Mouse (Mus musculus): ENCODE results near the gene Dpf1. TPM values are rescaled to one million over a fixed set of nuclear protein-coding genes. Genes with fewer than 3 reads are reported as not detected.

Gene Dpf1
- total RNA-seq, 2 experiments from 2014 or later, result 114 to 128 TPM

DNA sequence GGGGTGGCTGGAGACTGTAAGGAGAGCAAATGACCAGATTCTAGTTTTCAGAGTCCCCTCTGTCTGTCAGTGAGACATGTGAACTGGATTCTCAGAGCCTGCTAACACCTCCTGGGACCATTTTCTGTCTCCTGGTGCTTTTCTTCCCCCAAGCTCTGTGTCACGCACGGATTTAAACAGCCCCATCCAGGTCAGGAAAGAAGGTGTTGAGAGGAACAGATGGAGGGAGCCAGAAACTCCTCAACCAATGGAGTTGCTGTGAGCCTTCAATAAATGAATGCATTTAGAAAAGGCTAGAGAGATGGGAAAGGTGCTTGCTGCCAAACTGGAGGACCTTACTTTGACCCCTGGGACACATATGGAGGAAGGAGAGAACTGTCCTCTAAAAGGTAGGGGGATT is 34.0 kb downstream of the Dpf1 start:
- no peak overlapping the region for H3K27ac ChIP-seq
- intact Hi-C loops (cut with DNase I), result no loop called here
- H3K4me3 ChIP-seq, result no peak overlapping the region
- DNase-seq (ENCODE audit: extremely low spot score in 1 of 2, low spot score in 2 of 2), result no peak
- TF ChIP-seq CTCF (IDR thresholded peaks at IDR 0.05), result no peak

DNA sequence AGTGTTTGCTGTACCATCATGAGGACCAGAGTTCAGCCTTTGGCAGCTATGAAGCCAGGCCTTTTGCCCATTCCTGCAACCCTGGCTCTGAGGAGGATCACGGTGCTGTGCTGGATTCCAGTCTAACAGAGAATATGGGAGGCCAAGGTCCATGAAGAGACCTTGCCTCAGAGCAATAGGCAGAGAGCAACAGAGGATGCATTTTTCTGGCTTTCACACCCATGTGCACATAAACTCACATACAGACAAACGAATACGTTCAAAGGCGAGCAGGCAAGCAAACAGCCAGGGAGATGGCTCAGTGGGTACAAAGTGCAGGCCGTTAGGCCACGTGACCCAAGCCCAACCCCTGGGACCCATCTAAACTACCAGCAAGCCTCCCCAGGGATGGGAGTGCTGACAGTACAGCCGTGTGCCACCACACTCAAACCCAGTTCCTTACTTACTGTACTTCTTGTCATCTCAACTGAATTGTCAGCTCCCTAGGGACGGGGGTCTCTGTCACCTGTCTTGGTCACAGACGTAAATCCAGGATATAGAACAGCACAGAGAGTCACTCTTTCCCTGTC is 34.7 kb downstream of the Dpf1 start:
- Histone ChIP-seq H3K4me3 (no peak overlapping the region), H3K27ac (no peak overlapping the region)
- no peak for TF ChIP-seq CTCF (IDR thresholded peaks at IDR 0.05)
- intact Hi-C loops (cut with DNase I), result no loop called here
- DNase-seq (ENCODE audit: extremely low spot score in 1 of 2, low spot score in 2 of 2), result no peak

DNA sequence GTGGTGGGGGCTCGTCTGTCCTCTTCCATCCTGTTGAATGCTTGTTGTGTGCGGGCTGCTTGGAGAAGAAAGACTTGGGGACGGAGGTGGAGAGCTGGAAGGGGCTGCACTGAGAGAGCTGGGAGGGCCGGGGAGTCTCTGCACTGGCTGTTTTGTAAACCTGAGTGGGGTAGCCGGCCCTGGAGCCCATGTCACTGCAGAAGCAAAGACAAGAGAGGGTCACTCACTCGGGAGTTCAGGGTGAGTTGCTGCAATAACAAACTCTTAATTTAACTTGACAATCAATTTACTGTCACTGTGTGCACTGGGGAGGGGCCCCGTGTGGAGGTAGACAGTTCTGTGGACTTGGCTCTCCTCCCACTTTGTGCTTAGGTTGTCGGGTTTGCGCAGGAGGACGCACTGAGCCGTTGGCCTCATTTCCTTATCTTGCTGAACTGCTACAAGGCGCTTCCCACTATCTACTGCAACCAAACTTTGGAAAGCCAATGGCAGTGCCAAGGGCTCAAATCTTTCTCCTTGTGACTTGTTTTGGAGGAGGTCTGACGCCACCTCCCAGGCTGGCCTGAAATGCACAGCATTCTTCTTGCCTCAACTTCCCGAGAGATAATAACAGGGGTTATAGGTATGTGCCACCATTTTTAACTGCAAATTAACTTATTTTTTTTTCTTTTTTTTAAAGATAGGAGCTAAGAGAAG is 35.4 kb downstream of the Dpf1 start:
- no peak for DNase-seq (ENCODE audit: extremely low spot score in 1 of 2, low spot score in 2 of 2)
- intact Hi-C loops (cut with DNase I), result no loop called here
- H3K4me3 ChIP-seq, result no peak overlapping the region
- TF ChIP-seq CTCF (IDR thresholded peaks at IDR 0.05), result no peak
- H3K27ac ChIP-seq, result no peak overlapping the region

DNA sequence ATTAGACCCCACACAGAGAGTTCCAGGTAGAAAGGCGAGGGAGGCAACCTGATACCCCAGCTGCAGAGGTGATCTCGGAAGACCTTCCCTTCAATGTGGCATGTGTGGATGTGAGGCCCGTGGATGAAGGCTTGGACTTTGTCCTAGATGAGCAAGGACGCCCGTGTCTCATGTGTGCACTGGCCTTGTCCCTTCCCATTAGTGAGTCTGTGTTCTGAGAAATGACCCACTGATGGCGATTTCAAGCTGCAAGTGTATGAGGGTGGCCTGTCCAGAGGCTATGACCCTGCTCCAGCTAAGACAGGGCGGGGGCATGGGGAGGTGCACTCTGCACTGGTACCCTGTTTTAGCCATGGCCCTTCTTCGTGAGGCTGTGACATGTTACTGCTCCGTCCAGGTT is 36.5 kb downstream of the Dpf1 start:
- intact Hi-C loops (cut with DNase I), result no loop called here

DNA sequence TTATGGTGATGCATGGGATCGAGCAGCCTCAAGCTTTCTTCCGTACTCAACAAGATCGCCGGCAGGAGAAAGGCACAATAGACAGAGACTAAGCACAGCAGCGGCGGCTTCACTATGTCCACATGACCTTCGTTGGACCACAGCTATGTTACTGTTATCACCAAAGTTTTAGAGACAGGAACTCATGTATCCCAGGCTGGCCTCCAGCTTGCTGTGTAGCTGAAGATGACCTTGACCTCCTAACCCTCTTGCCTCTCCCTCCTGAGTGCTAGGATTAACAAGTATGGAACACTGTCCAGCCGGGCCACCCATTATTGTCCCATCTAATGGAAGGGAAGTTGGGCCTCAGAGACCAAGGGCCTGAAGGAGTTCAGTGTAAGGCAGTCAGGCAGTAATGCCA is 37.1 kb downstream of the Dpf1 start:
- DNase-seq (ENCODE audit: extremely low spot score in 1 of 2, low spot score in 2 of 2), result no peak
- intact Hi-C loops (cut with DNase I), result no loop called here
- H3K4me3 ChIP-seq, result no peak overlapping the region
- no peak for TF ChIP-seq CTCF (IDR thresholded peaks at IDR 0.05)
- H3K27ac ChIP-seq, result no peak overlapping the region

More for the DNA sequence above, 36.5 kb downstream of the Dpf1 start:
- DNase-seq (ENCODE audit: extremely low spot score in 1 of 2, low spot score in 2 of 2), result no peak
- no peak overlapping the region for H3K4me3 ChIP-seq
- TF ChIP-seq CTCF (IDR thresholded peaks at IDR 0.05), result no peak
- no peak overlapping the region for H3K27ac ChIP-seq

DNA sequence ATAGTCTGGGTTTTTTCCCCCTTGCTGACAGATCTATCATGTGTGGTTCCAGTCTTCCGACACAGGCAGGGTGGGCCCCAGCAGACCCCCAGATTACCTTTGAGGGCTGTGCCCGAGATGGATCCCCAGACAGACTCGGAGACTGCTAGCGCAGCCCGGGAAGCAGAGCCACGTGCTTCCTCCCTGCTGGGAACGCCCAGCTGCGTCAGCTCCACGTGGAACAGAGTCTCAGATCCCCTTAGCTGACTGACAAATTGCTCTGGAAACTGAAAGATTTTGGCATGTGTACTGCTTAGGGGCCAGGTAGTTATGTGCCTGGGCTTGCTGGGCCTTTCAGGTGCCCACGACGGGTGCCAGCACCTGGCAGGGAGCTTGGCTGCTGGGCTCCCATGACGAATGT is 38.0 kb downstream of the Dpf1 start:
- TF ChIP-seq CTCF (IDR thresholded peaks at IDR 0.05), result no peak
- intact Hi-C loops (cut with DNase I), result no loop called here
- peak overlapping the region; percentile 13; the same call in 1 of the 2 replicates for H3K4me3 ChIP-seq
- peak overlapping the region; percentile 10; the same call in 1 of the 2 replicates for H3K27ac ChIP-seq
- DNase-seq (ENCODE audit: extremely low spot score in 1 of 2, low spot score in 2 of 2), result no peak

DNA sequence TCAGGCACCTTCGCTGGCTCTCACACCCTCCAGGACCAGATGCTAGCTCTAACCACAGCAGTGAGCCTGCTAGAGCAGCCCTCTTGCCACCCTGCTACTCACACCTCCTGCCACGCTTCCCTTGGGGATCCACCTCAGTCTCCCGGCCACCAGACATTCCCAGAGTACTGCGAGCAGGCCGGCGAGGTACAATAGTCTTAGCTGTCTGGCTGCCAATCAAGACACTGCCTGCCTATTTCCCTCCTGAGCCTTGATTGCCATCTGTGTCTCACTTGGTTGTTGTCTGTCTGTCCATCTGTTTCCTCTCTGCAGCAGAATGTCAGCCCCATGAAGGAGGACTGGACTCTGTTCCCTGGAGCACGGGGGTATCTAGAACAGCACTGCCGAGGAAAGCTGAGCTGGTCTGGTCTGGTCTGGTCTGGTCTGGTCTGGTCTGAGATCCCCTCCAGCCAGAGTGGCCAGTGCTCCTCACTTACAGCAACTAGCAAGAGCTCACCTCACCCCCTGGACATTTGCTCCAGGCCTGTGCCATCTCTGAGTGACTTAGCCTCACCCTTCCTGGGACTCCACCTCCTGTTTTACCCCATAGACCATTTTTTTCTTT is 38.8 kb downstream of the Dpf1 start:
- intact Hi-C loops (cut with DNase I), result no loop called here
- Histone ChIP-seq H3K4me3 (no peak overlapping the region), H3K27ac (peak overlapping the region; percentile 10; the same call in 1 of the 2 replicates)
- no peak for DNase-seq (ENCODE audit: extremely low spot score in 1 of 2, low spot score in 2 of 2)
- no peak for TF ChIP-seq CTCF (IDR thresholded peaks at IDR 0.05)

DNA sequence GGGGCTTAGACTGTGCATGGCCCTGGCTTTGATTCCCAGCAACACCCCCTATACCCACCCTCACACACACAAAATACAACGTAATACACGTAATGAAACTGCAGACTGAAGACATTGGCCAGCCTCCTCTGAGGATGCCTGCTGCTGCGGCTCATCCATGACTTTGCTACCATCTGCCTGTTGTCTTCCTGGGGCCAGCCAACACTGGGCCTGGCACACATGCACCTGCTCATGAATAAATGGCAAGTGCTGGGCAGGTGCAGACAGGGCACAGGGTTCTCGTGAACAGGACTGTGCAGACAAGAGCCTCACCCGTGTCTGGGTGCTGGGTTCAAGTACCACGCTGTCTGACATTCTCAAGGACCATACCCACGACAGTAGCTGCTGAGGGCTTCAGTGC is 40.0 kb downstream of the Dpf1 start:
- no peak for DNase-seq (ENCODE audit: extremely low spot score in 1 of 2, low spot score in 2 of 2)
- Histone ChIP-seq H3K27ac (no peak overlapping the region), H3K4me3 (no peak overlapping the region)
- TF ChIP-seq CTCF (IDR thresholded peaks at IDR 0.05), result no peak
- intact Hi-C loops (cut with DNase I), result no loop called here

DNA sequence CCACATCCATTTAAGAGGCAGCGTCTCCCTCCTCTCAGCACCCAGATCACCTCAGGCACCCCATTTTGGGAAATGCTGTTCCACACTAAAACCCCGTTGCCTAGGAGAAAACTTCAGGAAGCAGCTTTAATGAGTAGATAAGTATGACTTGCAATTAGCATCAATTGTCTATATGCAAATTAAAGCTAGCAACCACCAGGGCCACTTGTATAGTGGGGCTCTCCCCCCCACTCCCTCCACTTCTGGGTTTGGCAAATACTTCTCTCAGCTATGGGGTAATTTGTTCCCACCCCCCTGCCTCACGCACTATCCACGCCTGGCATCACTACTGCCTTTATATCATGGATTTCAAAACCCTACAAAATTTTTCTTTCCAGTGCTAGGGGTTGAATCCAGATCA is 41.8 kb downstream of the Dpf1 start:
- DNase-seq (ENCODE audit: extremely low spot score in 1 of 2, low spot score in 2 of 2), result no peak
- intact Hi-C loops (cut with DNase I), result no loop called here
- no peak for TF ChIP-seq CTCF (IDR thresholded peaks at IDR 0.05)
- Histone ChIP-seq H3K27ac (no peak overlapping the region), H3K4me3 (no peak overlapping the region)

DNA sequence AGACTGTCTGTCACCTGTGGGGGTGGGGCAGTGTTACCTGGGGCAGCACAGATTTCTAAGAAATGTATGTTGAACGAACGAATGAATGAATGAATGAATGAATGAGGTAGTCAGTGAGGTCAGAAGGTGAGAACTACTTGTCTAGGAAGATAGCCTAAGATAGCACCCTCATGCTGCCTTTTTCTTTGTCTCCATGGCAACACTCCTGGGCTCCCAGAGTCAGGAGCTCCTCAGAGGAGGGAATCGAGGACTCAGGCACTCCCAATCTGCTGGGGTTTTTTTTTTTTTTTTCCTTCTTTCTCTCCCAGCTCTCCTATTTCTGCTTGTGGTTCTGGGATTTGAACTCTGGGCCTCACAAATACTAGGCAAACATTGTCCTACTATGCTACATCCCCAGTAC is 42.5 kb downstream of the Dpf1 start:
- H3K4me3 ChIP-seq, result no peak overlapping the region
- TF ChIP-seq CTCF (IDR thresholded peaks at IDR 0.05), result no peak
- no peak for DNase-seq (ENCODE audit: extremely low spot score in 1 of 2, low spot score in 2 of 2)
- intact Hi-C loops (cut with DNase I), result no loop called here
- peak overlapping the region; percentile 36; the same call in 1 of the 2 replicates for H3K27ac ChIP-seq

DNA sequence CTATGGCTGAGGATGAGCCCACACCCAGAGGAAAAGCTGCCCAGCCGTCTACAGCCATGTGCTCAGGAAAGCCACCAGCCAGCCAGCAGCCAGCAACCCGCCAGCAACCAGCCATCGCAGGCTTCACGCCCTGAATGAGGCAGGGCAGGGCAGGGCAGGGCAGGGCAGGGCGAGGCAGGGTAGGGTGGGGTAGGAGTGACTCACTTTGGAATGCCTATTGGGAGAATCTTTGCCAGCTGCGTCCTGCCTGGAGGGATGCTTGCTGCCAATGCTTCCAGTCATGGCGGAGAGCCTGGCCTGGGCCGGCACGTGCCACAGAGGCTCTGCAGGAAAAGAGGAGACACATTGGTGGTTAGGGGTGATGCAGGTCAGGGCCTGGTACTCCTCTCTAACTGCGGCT is 46.7 kb downstream of the Dpf1 start:
- no peak for DNase-seq (ENCODE audit: extremely low spot score in 1 of 2, low spot score in 2 of 2)
- Histone ChIP-seq H3K27ac (no peak overlapping the region), H3K4me3 (no peak overlapping the region)
- intact Hi-C loops (cut with DNase I), result no loop called here
- TF ChIP-seq CTCF (IDR thresholded peaks at IDR 0.05), result no peak

DNA sequence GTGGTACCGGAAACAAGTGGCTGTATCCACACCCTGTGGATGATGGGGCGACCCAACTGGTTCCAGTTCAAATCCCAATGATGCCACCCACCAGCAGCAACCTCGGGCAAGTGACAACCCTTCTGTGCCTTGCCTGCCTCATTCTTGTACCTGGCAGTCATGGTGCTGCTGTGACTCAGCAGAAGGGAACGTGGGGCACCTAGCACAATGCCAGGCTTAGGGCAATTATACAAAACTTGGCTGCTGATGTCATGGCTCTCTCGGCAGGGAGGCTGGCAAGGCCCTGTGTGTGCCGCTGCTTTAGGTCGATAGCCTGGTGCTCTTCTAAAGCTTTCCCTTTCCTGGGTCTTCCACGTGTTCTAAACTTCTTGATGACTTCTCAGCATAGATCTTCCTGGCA is 48.5 kb downstream of the Dpf1 start:
- TF ChIP-seq CTCF (IDR thresholded peaks at IDR 0.05), result no peak
- no peak for DNase-seq (ENCODE audit: extremely low spot score in 1 of 2, low spot score in 2 of 2)
- H3K27ac ChIP-seq, result no peak overlapping the region
- intact Hi-C loops (cut with DNase I), result no loop called here
- H3K4me3 ChIP-seq, result no peak overlapping the region

DNA sequence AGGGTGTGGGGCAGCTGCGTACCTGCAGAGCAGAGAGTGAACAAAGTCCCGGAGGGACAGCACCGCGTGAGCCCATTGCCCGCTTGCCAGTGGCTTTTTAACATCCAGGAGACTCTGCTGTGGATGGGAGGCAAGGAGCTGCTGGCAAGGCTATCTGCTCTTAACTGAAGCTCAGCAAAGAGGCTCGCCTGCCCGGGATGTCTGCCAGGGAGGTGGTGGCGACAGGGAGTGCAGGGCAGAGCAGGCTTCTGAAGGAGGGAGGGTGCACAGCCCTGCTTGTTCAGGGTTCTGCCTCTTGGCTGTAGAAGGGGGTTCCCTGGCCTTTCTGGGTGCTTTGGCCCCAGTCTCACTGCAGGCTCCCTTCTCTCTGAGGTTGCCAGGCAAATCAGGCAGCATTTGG is 50.4 kb downstream of the Dpf1 start:
- TF ChIP-seq CTCF (IDR thresholded peaks at IDR 0.05), result peak; percentile 12; the same call in 1 of the 2 replicates
- peak in 1 of 2 experiments; percentile 58 for DNase-seq (ENCODE audit: extremely low spot score in 1 of 2, low spot score in 2 of 2)
- H3K4me3 ChIP-seq, result no peak overlapping the region
- no peak overlapping the region for H3K27ac ChIP-seq
- intact Hi-C loops (cut with DNase I), result no loop called here

All from left cerebral cortex, adult 2 months (tissue).